Mouse (Mus musculus): Measurements from ENCODE around the gene Scn2a. TPM values are rescaled to one million over a fixed set of nuclear protein-coding genes. Genes with fewer than 3 reads are reported as not detected.

Scn2a gene
- 6.4 and 6.7 TPM in 2 replicates for polyA plus RNA-seq (2014; fragmentation: Nextera tagmentation; extraction: Ambion mirVana)

- no peak within 1 kb of the TSS for H3K9ac ChIP-seq (ENCODE audit: low read length)
- no peaks in the 10 kb centered on the region for H3K9me3 ChIP-seq (ENCODE audit: control insufficient read depth, low read length)
- 0 out of 2 replicates have a peak within 1 kb of the TSS, but pooled peaks have one; percentile 38 for H3K27ac ChIP-seq (ENCODE audit: low read depth, low read length)
- H3K4me1 ChIP-seq (replicated peaks; ENCODE audit: control insufficient read depth, insufficient read depth, low read length), result peaks cover 4% of the 10 kb centered on the region; the same call in 1 of the 2 replicates
- no peak within 1 kb of the TSS for H3K4me3 ChIP-seq (ENCODE audit: low read depth, low read length)
- H3K27me3 ChIP-seq (ENCODE audit: control insufficient read depth, insufficient read depth, low read length), result no peaks in the 10 kb centered on the region
- H3K4me2 ChIP-seq (ENCODE audit: low read depth, low read length, severe bottlenecking), result no peak within 1 kb of the TSS
- DNase-seq (ENCODE audit: low spot score) (peak; percentile 57), ATAC-seq (replicated peaks; ENCODE audit: low FRiP score) (peak; percentile 50; the same call in 1 of the 2 replicates)
- H3K36me3 ChIP-seq (ENCODE audit: control insufficient read depth, insufficient read depth, low read length), result no peaks in the 10 kb centered on the region
- 48% methylated on average over 9 of the region's 9 CpGs for WGBS
Observed at GRCm38 (mm10) chr2:65620556-65621166, at the start of gene Scn2a. Scn2a (plus strand) TSS chr2:65620771.

DNA sequence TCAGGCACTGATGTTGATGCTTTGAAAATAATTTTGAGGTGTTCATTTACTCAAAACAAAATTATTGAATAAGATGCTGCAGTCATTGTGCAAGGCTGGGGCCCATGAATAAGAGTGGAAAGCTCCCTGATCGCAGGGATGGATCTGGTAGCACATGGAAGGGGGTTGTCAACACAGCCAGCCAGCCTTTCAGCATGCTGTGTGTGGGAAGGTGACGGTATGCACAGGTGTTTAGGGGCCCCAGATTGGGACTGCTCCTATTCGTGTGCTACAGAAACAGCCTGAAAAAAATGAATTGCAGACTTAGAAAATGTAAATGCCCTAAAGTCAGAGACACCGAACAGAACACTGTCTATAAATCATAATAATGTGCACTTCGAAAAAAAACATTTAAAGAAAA is 32.9 kb upstream of the Scn2a start:
- no peak overlapping the region for H3K4me2 ChIP-seq (ENCODE audit: low read depth, low read length, severe bottlenecking)
- no peaks in the 10 kb centered on the region for H3K9me3 ChIP-seq (ENCODE audit: control insufficient read depth, low read length)
- DNase-seq (ENCODE audit: low spot score) (no peak), ATAC-seq (replicated peaks; ENCODE audit: low FRiP score) (no peak)
- no peak overlapping the region for H3K9ac ChIP-seq (ENCODE audit: low read length)
- no peaks in the 10 kb centered on the region for H3K4me1 ChIP-seq (replicated peaks; ENCODE audit: control insufficient read depth, insufficient read depth, low read length)
- WGBS, result 83% methylated on average over 5 of the region's 5 CpGs
- no peak overlapping the region for H3K4me3 ChIP-seq (ENCODE audit: low read depth, low read length)
- H3K27me3 ChIP-seq (ENCODE audit: control insufficient read depth, insufficient read depth, low read length), result no peaks in the 10 kb centered on the region
- H3K36me3 ChIP-seq (ENCODE audit: control insufficient read depth, insufficient read depth, low read length), result no peaks in the 10 kb centered on the region
- H3K27ac ChIP-seq (ENCODE audit: low read depth, low read length), result no peak overlapping the region

- ATAC-seq (replicated peaks; ENCODE audit: low FRiP score) (no peak), DNase-seq (ENCODE audit: low spot score) (no peak)
- H3K9ac ChIP-seq (ENCODE audit: low read length), result no peak overlapping the region
- H3K36me3 ChIP-seq (ENCODE audit: control insufficient read depth, insufficient read depth, low read length), result no peaks in the 10 kb centered on the region
- no peak overlapping the region for H3K4me3 ChIP-seq (ENCODE audit: low read depth, low read length)
- H3K9me3 ChIP-seq (ENCODE audit: control insufficient read depth, low read length), result no peaks in the 10 kb centered on the region
- no peak overlapping the region for H3K27ac ChIP-seq (ENCODE audit: low read depth, low read length)
- H3K4me2 ChIP-seq (ENCODE audit: low read depth, low read length, severe bottlenecking), result no peak overlapping the region
- H3K27me3 ChIP-seq (ENCODE audit: control insufficient read depth, insufficient read depth, low read length), result no peaks in the 10 kb centered on the region
- no peaks in the 10 kb centered on the region for H3K4me1 ChIP-seq (replicated peaks; ENCODE audit: control insufficient read depth, insufficient read depth, low read length)
Observed at GRCm38 (mm10) chr2:65607813-65608212, 12.8 kb upstream of the Scn2a start.

GRCm38 (mm10) chr2:65611887-65612286 is 8.7 kb upstream of the Scn2a start:
- WGBS, result 86% methylated on average over 4 of the region's 4 CpGs
- no peak overlapping the region for H3K4me3 ChIP-seq (ENCODE audit: low read depth, low read length)
- H3K36me3 ChIP-seq (ENCODE audit: control insufficient read depth, insufficient read depth, low read length), result no peaks in the 10 kb centered on the region
- no peak overlapping the region for H3K9ac ChIP-seq (ENCODE audit: low read length)
- ATAC-seq (replicated peaks; ENCODE audit: low FRiP score) (no peak), DNase-seq (ENCODE audit: low spot score) (no peak)
- no peaks in the 10 kb centered on the region for H3K9me3 ChIP-seq (ENCODE audit: control insufficient read depth, low read length)
- H3K27me3 ChIP-seq (ENCODE audit: control insufficient read depth, insufficient read depth, low read length), result no peaks in the 10 kb centered on the region
- no peak overlapping the region for H3K27ac ChIP-seq (ENCODE audit: low read depth, low read length)
- no peak overlapping the region for H3K4me2 ChIP-seq (ENCODE audit: low read depth, low read length, severe bottlenecking)
- H3K4me1 ChIP-seq (replicated peaks; ENCODE audit: control insufficient read depth, insufficient read depth, low read length), result no peaks in the 10 kb centered on the region

- WGBS, result 29% methylated on average over 5 of the region's 5 CpGs
- no peaks in the 10 kb centered on the region for H3K9me3 ChIP-seq (ENCODE audit: control insufficient read depth, low read length)
- H3K9ac ChIP-seq (ENCODE audit: low read length), result no peak overlapping the region
- DNase-seq (ENCODE audit: low spot score), result peak; percentile 77
- H3K27me3 ChIP-seq (ENCODE audit: control insufficient read depth, insufficient read depth, low read length), result no peaks in the 10 kb centered on the region
- peaks cover 4% of the 10 kb centered on the region; the same call in 1 of the 2 replicates for H3K4me1 ChIP-seq (replicated peaks; ENCODE audit: control insufficient read depth, insufficient read depth, low read length)
- H3K4me3 ChIP-seq (ENCODE audit: low read depth, low read length), result no peak overlapping the region
- no peaks in the 10 kb centered on the region for H3K36me3 ChIP-seq (ENCODE audit: control insufficient read depth, insufficient read depth, low read length)
- no peak overlapping the region for H3K27ac ChIP-seq (ENCODE audit: low read depth, low read length)
- no peak for ATAC-seq (replicated peaks; ENCODE audit: low FRiP score)
- H3K4me2 ChIP-seq (ENCODE audit: low read depth, low read length, severe bottlenecking), result no peak overlapping the region
Observed at GRCm38 (mm10) chr2:65619781-65620180, 790 bp upstream of the Scn2a start.

- Histone ChIP-seq H3K27ac (ENCODE audit: low read depth, low read length) (0 out of 2 replicates have a peak overlapping the region, but pooled peaks have one; percentile 38), H3K36me3 (ENCODE audit: control insufficient read depth, insufficient read depth, low read length) (no peaks in the 10 kb centered on the region), H3K9me3 (ENCODE audit: control insufficient read depth, low read length) (no peaks in the 10 kb centered on the region), H3K27me3 (ENCODE audit: control insufficient read depth, insufficient read depth, low read length) (no peaks in the 10 kb centered on the region), H3K4me2 (ENCODE audit: low read depth, low read length, severe bottlenecking) (no peak overlapping the region), H3K4me3 (ENCODE audit: low read depth, low read length) (no peak overlapping the region), H3K4me1 (replicated peaks; ENCODE audit: control insufficient read depth, insufficient read depth, low read length) (peaks cover 4% of the 10 kb centered on the region; the same call in 1 of the 2 replicates), H3K9ac (ENCODE audit: low read length) (no peak overlapping the region)
- ATAC-seq (replicated peaks; ENCODE audit: low FRiP score) (0 out of 2 replicates have a peak, but pooled peaks have one; percentile 16), DNase-seq (ENCODE audit: low spot score) (no peak)
- 25% methylated on average over 5 of the region's 5 CpGs for WGBS
Observed at GRCm38 (mm10) chr2:65621254-65621653, 683 bp downstream of the Scn2a start.

DNA sequence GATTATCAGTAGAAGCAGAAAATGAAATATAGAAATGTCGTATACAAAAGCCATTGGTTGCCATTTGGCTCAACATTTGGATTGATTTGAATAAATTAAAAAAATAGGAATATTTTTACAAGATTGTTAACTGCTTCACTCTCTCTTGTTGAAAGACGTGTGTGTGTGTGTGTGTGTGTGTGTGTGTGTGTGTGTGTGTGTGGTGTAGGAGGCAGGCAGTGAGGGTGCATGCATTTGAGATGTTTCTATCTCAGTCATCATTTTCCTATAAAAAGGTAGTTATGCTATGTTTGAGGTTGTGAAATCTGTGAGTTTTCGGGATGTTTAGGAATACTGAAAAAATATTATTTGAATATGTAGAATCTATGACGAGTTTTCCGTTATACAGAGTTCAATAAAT is 1.3 kb downstream of the Scn2a start:
- ATAC-seq (replicated peaks; ENCODE audit: low FRiP score), result no peak

GRCm38 (mm10) chr2:65652636-65653035 is 32.1 kb downstream of the Scn2a start:
- DNase-seq (ENCODE audit: low spot score) (no peak), ATAC-seq (replicated peaks; ENCODE audit: low FRiP score) (no peak)
- no peak overlapping the region for H3K27ac ChIP-seq (ENCODE audit: low read depth, low read length)
- H3K27me3 ChIP-seq (ENCODE audit: control insufficient read depth, insufficient read depth, low read length), result no peaks in the 10 kb centered on the region
- no peaks in the 10 kb centered on the region for H3K4me1 ChIP-seq (replicated peaks; ENCODE audit: control insufficient read depth, insufficient read depth, low read length)
- 82% methylated on average over 7 of the region's 7 CpGs for WGBS
- no peak overlapping the region for H3K4me2 ChIP-seq (ENCODE audit: low read depth, low read length, severe bottlenecking)
- H3K36me3 ChIP-seq (ENCODE audit: control insufficient read depth, insufficient read depth, low read length), result no peaks in the 10 kb centered on the region
- H3K9ac ChIP-seq (ENCODE audit: low read length), result no peak overlapping the region
- H3K4me3 ChIP-seq (ENCODE audit: low read depth, low read length), result no peak overlapping the region
- H3K9me3 ChIP-seq (ENCODE audit: control insufficient read depth, low read length), result no peaks in the 10 kb centered on the region

More for the DNA sequence above, 1.3 kb downstream of the Scn2a start:
- H3K4me1 ChIP-seq (replicated peaks; ENCODE audit: control insufficient read depth, insufficient read depth, low read length), result peaks cover 4% of the 10 kb centered on the region; the same call in 1 of the 2 replicates
- H3K9me3 ChIP-seq (ENCODE audit: control insufficient read depth, low read length), result no peaks in the 10 kb centered on the region
- H3K4me2 ChIP-seq (ENCODE audit: low read depth, low read length, severe bottlenecking), result no peak overlapping the region
- H3K4me3 ChIP-seq (ENCODE audit: low read depth, low read length), result no peak overlapping the region
- H3K36me3 ChIP-seq (ENCODE audit: control insufficient read depth, insufficient read depth, low read length), result no peaks in the 10 kb centered on the region
- H3K27ac ChIP-seq (ENCODE audit: low read depth, low read length), result no peak overlapping the region
- no peak overlapping the region for H3K9ac ChIP-seq (ENCODE audit: low read length)
- WGBS, result 86% methylated on average over 5 of the region's 5 CpGs
- no peaks in the 10 kb centered on the region for H3K27me3 ChIP-seq (ENCODE audit: control insufficient read depth, insufficient read depth, low read length)
- DNase-seq (ENCODE audit: low spot score), result no peak

DNA sequence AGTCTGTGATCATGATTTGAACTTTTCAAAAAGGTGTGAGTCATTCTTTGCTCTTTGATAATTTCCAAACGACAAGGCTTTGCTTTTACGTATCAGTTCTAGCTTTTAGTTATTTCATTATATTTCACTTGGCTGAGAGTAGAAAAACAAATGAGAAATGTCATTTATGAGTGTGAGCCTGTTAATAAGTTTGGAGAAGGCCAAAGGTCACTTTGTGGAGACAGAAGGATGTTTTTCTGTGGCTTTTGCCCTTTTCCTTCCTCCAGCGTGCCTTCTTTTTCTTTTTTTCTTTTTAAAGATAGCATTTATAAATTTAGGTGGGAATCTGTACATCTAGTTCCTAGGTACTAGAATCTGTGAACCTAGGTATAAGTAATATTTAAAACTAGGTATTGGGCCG is 36.5 kb downstream of the Scn2a start:
- H3K27me3 ChIP-seq (ENCODE audit: control insufficient read depth, insufficient read depth, low read length), result no peaks in the 10 kb centered on the region
- no peak for ATAC-seq (replicated peaks; ENCODE audit: low FRiP score)
- WGBS, result 82% methylated on average over 4 of the region's 4 CpGs
- no peak overlapping the region for H3K9ac ChIP-seq (ENCODE audit: low read length)
- H3K4me3 ChIP-seq (ENCODE audit: low read depth, low read length), result no peak overlapping the region
- no peaks in the 10 kb centered on the region for H3K9me3 ChIP-seq (ENCODE audit: control insufficient read depth, low read length)
- H3K27ac ChIP-seq (ENCODE audit: low read depth, low read length), result no peak overlapping the region
- H3K4me2 ChIP-seq (ENCODE audit: low read depth, low read length, severe bottlenecking), result no peak overlapping the region
- DNase-seq (ENCODE audit: low spot score), result no peak
- no peaks in the 10 kb centered on the region for H3K4me1 ChIP-seq (replicated peaks; ENCODE audit: control insufficient read depth, insufficient read depth, low read length)
- H3K36me3 ChIP-seq (ENCODE audit: control insufficient read depth, insufficient read depth, low read length), result no peaks in the 10 kb centered on the region
